Mouse (Mus musculus): ENCODE results near the gene Nphs1.

The Nphs1 gene

DNA sequence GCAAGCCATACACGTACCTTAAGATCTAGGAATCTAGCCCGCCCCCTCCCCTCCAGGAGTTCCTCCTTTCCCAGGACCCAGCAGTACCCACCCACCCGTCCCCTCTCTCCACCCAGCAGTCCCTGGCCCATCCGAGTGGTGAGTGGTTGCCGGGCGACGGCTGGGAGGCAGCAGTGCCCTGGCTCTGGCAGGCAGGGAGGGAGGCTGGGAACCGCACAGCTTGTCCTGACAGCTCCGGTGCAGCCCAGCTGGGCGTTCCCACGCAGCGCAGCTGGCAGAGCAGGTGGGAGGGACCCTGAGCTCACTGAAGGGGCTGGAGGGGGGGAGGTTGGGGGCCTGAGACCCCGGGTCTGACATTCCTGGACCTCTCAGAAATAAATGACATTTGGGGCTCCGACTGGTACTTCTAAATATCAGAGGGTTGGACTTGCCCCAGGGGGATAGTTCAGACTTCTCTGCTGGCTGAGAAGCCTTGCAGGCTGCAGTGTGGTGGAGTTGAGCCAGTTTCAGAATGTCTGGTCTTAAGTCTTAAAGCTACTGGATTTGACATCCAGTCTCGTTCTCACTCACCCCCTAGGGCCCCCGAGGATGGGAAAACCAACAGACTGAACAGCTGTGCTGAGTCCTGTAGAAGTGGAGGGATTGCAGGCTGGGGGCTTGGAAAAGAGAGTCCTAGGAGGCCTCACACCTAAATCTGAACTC, at the start of gene Nphs1, which contains the start of gene Kirrel2:
Nphs1 (plus strand) TSS at position 687 of the 702 bp plus-strand sequence.
Kirrel2 (minus strand) TSS at position 62 of the 702 bp plus-strand sequence.
- DNase-seq (ENCODE audit: low spot score): no peak

DNA sequence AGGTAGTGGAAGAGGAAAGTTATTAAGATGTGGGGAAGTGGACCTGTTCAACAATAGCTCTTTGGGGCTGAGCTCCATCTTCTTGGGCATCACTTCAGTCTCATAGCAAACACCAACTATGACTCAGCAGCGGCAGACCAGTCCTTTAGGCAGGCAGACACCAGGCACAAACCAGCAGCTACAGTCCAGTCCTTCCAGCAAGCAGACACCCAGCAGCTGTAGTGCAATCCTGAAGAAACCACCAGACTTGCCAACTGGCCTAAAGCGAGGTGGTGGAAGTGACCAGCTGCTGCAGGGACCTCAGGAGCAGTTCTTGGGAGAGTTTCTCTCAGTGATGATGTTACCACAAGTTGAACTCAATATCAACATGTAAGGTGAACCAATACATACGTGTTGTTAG, 49.5 kb upstream of the Nphs1 start:
- no peak for DNase-seq (ENCODE audit: low spot score)

DNA sequence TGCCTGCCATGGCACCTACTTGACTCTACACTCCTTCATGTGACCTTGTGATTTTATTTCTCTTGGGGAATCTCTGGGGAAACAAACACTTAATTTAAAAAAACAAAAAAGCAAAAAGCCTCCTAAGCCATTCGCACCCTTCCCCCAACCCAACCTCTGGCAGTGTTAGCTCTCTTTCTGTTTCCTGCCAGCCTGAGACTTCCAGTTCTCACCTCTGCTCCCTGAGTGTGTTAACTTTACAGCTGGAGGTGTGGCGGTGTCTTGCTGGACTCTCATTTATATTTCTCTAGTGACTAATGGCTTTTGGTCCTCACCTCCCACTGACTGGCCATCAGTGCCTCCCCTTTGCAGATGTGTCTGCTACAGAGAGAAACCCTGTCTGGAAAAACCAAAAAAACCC, 48.3 kb upstream of the Nphs1 start:
- no peak for DNase-seq (ENCODE audit: low spot score)

DNA sequence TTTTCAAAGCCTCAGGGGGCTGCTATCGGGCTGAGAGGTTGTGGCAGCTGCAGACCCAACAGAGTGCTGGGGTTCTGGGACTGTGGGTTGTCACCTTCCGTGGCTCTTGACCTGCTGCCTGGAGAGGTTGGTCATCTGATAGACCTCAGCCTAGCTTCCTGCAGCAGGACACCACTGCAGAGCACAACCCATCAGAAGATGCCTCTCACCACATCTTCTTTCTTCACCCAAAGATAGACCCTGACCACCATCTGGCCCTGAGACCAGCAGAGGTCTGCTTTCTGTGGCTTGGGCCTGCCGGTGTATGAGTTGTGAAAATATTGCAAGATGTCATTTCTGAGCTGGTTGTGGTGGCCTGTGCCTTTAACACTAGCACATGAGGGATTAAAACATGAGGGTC, 47.1 kb upstream of the Nphs1 start:
- DNase-seq (ENCODE audit: low spot score): no peak

DNA sequence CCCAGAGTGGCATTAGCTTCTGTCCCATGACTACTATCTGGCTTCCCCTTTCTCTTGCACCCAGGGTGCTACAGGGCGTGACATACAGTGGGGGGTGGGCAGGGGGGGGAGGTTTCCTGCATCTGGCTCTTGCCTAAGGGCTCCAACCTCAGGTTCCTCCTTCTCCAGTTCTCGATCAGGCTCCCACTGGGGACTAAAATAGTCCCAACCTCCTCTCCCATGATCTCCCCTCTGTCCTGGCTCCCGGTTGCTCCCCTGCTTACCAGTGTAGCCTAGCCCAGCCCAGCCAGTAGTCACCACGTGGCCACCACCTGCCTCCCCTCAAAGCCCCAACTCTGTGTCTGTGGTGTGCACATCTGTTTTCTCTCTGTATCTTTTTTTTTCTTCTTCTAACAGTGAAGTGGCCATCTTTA, 45.4 kb upstream of the Nphs1 start:
- peak; percentile 17 for DNase-seq (ENCODE audit: low spot score)

GRCm38 (mm10) chr7:30413596-30413995, 44.5 kb upstream of the Nphs1 start, which contains the start of gene Tyrobp:
Gene Tyrobp, plus strand, starts transcription at chr7:30413760.
- peak; percentile 43 for DNase-seq (ENCODE audit: low spot score)

DNA sequence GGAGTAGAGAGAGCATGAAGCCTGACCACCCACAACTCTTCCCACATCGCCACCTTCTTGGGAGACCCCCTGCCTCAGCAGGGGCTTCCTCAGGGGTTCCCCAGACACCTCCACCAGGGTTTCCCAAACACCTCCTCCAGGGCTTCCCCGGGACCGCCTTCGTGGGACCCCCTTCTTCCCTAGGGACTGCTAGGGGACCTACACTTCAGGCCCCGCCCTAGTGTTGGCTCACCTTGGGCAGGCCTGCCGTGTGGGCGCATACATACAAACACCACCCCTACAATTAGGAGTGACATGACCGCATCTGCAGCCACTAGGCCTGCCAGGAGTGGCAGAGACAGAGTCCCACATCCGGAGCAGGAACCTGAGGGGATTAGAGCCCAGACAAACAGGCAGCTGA, 40.3 kb upstream of the Nphs1 start:
- DNase-seq (ENCODE audit: low spot score): no peak

DNA sequence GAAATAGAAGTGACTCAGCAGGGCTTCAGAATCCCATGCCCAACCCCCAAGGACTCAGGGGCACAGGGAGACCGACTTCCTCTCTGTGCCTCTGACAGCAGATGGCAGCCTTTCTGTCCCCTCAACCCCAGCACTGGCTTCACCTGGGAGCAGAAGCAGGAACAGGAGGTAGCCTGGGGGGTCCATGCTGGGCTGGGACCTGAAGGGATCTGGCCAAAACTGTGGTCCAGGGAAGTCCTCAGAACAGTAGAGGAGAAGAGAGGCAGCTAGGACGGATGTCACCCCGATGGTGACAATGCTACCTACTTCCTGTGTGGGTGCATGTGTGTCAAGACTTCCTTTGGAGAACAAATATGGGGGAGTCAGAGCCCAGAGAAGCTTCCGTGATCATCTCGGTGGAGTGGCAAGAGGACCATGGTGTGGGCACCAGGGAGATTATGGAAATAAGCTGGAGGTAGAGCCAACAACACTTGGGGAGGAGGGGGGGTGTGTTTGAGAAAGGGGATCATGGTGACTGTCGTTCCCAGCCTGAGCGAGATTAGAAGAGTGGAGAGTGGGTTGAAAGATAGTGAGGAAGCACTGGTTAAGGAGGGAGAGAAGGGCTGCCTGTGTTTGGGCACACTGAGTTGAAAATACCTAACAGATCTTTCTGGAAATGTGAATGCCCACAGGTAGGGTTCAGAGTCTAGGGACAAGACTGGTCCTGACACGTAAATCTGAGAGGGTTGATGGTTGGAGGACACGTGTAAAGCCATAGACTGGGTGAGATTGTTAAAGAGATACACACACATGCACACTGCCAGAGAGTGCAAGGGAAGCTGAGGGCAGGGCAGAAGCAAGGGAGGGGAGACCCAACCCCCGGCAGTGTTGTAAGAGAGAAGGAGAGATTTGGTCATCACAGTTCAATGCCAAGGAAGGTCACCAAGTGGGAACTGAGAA, 38.3 kb upstream of the Nphs1 start, which contains the start of gene Hcst:
Hcst (minus strand) TSS at position 294 of the 939 bp plus-strand sequence.
- no peak for DNase-seq (ENCODE audit: low spot score)

DNA sequence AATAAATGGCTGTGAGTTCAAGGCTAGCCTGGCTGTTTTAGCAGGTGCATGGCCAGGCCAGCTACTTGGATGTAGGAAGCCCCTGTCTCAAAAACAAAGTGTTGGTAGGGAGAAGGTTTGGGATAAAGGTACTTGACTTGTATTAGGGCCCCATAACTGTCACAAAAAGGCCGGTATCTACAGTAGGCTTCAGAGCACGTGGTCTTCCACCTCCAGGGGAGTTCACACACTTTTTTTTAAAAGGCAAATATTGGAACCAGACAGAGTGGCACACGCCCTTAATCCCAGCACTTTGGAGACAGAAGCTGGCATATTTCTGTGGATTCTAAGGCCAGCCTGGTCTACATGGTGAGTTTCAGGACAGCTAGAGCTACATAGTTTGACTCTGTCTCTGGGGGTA, 37.4 kb upstream of the Nphs1 start:
- DNase-seq (ENCODE audit: low spot score): no peak

DNA sequence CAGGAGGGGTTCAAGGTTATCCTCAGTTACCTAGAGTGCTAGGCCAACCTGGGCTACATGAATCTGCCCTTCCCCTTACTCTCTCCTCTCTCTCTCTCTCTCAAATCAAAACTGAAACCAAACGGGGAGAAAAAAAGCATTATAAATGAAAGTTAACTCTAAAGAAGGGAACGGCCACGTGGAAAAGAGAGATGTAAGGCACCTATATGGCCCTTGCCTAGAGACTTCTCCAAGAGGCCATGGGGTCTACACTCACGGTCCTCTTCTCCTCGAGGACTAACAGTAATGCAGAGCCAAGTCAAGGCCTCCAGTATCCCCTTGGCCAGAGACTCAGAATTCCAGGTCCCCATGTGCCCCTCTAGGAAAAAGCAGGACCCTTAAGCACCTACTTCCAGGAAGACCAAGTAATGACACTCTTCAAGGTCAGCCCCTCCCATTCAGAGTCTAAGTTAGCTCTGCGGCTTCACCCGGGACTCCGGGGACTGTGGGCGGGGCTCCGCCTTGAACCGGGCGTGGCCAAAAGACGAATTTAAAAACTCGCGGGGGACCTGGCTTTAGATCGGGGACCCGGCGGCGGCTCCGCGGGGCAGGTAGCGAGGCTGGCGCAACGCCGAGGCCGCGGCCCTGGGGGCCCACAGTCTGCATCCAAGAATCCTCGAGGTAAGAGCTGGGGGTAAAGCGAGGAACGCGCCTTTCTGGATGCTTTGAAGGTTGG, 36.8 kb upstream of the Nphs1 start, which contains the start of gene Nfkbid:
Nfkbid (plus strand) TSS at position 558 of the 715 bp plus-strand sequence.
- peak; percentile 80 for DNase-seq (ENCODE audit: low spot score)

GRCm38 (mm10) chr7:30421890-30422435, 36.2 kb upstream of the Nphs1 start:
- peak; percentile 91 for DNase-seq (ENCODE audit: low spot score)

- DNase-seq (ENCODE audit: low spot score): no peak
Measured at GRCm38 (mm10) chr7:30422560-30422959, 35.6 kb upstream of the Nphs1 start.

DNA sequence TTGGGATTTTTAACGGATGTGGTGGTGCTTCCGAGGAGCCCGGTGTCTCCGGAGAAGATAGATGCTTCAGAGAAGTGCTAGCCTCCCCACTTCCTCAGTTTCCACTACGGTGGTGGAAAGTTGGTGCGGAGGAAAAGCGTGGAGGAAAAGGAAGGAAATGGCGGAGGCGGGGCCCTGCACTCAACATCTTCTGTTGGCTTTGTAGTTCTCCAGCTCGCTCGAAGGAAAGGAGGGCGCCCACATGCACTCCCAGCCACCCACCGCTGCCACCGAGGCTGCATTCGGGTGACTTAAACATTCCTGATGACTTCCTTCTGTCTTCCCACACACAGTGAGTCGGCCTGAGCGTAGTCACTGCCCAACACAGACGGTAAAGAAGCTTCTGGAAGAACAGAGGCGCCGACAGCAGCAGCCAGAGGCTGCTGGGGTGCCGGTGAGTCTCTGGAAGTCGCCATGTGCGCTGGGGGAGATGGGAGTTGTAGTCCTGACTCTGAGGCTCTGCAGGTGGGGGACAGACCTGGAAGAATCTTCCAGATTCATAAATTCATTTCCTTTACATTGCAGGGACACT, 35.0 kb upstream of the Nphs1 start:
- DNase-seq (ENCODE audit: low spot score): peak; percentile 47

- DNase-seq (ENCODE audit: low spot score): no peak
Measured at GRCm38 (mm10) chr7:30429327-30429726, 28.8 kb upstream of the Nphs1 start.

GRCm38 (mm10) chr7:30430191-30430590, 27.9 kb upstream of the Nphs1 start:
- DNase-seq (ENCODE audit: low spot score): no peak

GRCm38 (mm10) chr7:30431793-30432192, 26.3 kb upstream of the Nphs1 start:
- DNase-seq (ENCODE audit: low spot score): peak; percentile 55

DNA sequence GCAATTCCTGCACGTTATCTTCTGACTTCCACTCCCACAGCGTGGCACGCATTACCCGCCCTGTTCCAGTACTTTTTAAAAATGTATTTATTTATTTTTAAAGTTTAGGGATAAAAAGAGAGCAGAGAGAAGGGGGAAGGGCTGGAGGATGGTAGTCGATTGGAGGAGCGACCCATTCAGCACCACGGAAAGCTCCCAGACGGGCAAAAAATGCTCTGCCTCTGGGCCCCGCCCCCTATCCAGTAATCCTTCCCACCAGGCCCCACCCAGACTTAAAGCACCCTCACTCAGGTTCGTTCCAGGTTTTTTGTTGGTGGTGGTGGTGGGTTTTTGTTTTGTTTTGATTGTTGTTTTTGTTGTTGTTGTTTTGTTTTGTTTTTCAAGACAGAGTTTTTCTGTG, 23.9 kb upstream of the Nphs1 start:
- DNase-seq (ENCODE audit: low spot score): no peak

DNA sequence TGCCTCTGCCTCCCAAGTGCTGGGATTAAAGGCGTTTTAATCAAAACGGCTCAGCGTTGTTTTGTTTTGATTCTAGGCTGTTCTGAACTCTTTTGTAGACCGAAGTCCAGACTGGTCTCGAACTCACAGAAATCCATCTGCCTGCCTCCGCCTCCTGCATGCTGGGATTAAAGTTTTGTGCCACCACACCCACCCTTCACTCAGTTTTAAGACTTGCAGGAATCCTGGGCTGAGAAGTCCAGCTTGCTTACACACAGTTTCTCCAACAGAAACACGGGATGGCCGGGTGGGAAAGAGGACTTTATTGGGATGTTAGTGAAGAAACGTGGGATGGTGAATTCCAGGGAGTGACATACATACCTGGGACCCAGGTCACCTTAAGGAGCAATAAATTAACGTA, 23.4 kb upstream of the Nphs1 start:
- DNase-seq (ENCODE audit: low spot score): no peak

DNA sequence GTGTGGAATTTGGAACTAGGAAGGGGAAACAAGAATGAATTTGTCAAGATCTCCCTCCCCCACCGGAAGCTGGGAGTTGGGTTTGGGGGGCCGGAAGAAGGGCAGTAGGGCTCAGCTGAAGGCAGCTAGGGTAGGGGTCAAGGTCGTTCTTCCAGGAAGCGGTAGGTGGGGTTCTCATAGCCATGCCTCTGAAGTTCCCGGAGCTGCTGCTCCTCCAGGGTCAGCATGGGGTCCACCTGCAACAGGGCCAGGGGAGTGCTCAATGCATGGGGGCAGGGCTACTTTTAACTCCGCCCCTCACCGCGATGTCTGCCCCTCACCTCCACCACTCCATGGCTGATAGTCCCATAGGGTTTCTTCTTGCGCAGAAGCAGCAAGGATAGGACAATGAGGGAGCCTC, 23.0 kb upstream of the Nphs1 start:
- no peak for DNase-seq (ENCODE audit: low spot score)

- DNase-seq (ENCODE audit: low spot score): no peak
Measured at GRCm38 (mm10) chr7:30436879-30437278, 21.2 kb upstream of the Nphs1 start.

DNA sequence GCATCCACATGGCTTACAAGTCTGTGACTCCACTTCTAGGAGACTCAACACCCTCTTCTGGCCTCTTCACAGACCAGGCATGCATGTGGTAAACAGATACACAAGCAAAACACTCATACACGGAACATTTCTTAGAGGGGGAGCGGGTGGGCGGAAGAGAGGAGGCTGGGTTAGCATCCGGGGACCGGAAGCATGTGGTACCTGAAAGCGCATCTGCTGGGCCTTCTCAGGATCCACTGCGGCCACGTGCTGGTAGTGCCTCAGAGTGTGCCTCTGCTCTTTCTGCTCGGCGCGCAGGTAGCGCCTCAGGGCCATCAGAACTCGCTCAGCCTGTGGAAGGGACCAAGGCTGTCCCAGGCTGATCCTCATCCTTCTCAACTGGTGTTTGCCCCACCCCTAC, 18.4 kb upstream of the Nphs1 start:
- DNase-seq (ENCODE audit: low spot score): no peak

DNA sequence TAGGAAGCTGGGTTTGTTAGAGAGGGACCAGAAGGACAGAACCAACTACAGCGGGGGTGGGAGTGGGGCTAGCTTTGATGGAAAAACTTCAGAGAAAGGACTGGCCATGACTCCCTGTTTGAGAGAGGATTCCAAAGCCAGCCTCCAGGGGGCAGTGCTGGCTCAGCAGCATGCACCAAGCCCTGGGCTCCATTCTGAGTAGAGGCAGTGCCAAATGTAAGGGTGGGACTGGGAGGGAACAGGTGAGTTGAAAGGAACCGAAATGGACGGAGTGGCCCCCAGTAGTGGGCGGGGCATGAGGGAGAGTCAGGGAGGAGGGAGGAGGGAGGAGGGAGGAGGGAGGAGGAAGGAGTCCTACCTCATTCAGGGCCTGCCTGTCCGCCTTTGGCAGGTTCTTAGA, 17.4 kb upstream of the Nphs1 start:
- no peak for DNase-seq (ENCODE audit: low spot score)
